Mouse (Mus musculus) megakaryocyte, adult 5-6 weeks (primary cell): ENCODE data around the gene Uqcr11. TPM values are rescaled to one million over a fixed set of nuclear protein-coding genes. Genes with fewer than 3 reads are reported as not detected.

Experiments used
- ATAC-seq: 2 replicates; pipeline ENCODE4 v1.8.0; 2016; ENCODE audit warnings: mild to moderate bottlenecking, inconsistent platforms; ENCODE audit not compliant: poor library complexity, severe bottlenecking
- total RNA-seq, 2 experiments: library from RNA; stranded (forward) in 1 of 2; stranded (reverse) in 1 of 2; fragments of 153-499, 151-499 nt in 1 of 2; fragments of 221-1000, 200-1000 nt in 1 of 2; gene quantifications; 2 replicates each; pipeline versions ENCODE4 v1.2.3 to v1.2.4; 2015 to 2017

The Uqcr11 gene
- total RNA-seq, 2 experiments from 2014 or later: 108 to 129 TPM

DNA sequence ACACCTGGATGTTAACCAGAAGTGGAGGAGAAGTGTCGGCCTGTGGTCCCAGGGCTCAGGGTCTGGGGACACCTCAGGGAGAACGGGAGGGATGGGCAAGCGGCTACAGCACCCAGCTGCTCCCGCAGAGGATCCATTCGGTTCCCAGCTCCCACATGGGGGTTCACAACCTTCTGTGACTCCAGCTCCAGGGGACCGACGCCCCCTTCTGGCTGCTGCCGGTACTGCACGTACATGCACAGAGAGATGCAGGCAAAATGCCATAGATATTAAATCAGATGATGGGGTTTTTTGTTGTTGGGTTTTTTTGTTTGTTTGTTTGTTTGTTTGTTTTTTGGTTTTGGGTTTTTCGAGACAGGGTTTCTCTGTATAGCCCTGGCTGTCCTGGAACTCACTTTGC is 28.9 kb downstream of the Uqcr11 start:
- ATAC-seq: no peak

DNA sequence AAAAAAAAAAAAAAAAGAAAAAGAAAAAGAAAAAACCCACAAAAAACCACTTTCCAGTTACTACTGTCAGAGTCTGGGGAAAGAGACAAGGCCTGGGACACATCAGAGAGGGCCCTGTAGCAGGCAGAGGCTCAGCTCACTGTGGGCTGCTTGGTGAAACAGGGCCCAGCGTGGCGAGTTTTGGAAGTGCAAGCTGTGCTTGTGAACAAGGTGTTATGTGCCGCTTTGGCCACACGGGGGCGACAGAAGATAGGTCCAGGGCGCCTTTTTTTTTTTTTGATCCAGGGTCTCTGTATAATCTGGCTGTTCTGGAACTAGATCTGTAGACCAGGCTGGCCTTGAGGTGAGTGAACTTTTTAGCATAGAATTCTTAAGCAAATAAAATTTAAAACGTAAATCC is 30.5 kb downstream of the Uqcr11 start:
- peak; percentile 96 for ATAC-seq

DNA sequence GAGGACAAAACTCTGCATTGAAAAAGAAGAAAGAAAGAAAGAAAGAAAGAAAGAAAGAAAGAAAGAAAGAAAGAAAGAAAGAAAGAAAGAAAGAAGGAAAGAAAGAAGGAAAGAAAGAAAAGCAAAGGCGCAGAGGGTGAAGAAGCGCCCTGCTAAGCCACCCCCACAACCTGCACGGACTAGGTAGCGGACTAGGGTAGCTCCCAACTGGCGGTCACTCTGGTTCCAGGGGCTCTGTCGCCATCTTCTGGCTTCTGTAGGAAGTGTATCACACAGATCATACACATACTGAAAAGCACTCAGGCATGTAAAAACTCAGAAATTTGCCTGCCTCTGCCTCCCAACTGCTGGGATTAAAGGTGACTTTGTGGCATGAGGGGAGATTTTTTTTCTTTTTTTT is 32.6 kb downstream of the Uqcr11 start:
- peak; percentile 66 for ATAC-seq

DNA sequence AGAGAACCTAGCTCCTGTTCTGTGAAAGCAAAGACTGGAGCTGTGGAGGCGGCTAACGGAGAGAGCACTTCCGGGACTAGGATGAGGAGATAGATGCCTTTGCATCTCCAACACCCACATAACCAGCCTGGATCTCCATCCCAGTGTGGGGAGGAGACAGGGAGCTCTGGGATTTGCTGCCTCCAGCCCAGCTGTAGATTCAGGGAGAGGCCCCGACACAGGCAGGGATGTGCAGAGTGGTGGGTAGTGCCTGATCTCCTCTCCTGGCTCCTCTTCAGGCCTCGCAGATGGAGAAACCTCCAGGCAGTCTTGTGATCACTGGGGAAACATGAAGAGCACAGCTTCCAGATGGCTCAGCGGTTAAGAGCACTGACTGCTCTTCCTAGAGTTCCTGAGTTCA is 33.9 kb downstream of the Uqcr11 start:
- no peak for ATAC-seq

DNA sequence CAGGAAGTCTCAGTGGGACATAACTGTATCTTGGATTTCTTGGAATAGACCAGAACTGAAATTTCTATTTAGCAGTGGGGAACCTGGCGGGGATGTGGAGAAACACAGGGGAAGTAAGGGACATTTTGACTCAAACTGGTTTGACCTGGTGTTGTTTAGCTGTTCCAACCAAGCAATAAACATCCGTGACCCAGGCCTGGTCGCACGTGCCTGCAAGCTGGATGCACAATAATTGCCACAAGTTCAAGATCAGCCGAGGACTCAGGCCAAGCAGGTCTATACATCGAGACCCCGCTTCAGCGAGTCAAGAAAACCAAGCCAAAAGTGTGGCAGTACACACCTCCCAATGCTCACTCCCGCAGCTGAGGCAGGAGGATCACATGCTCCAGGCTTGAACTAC is 34.6 kb downstream of the Uqcr11 start:
- ATAC-seq: no peak

DNA sequence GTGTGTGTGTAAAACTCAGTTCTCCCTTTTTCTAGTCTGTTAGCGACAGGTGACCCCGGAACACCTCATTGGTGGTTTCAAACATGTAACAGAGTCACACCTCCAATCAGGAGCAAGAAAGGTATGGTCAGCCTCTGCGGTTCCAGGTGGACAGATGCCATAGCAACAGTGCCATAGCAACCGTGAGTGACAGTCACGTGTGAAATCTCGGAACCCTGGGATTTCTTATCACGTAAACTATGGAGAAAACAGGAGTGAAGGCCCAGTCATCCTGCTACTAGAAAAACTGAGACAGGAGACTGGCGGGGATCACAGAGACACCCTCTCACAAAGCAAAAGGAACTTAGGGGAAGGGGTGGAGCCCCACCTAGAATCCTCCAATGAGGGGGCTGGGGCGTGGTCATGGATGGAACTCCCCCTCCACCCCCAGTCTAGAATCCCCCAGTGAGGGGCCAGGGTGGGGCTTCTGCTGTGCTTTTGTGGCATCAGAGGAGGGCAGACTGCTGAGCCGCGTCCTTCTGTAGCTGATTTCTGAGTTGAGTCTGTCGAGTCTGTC is 35.1 kb downstream of the Uqcr11 start:
- ATAC-seq: no peak

DNA sequence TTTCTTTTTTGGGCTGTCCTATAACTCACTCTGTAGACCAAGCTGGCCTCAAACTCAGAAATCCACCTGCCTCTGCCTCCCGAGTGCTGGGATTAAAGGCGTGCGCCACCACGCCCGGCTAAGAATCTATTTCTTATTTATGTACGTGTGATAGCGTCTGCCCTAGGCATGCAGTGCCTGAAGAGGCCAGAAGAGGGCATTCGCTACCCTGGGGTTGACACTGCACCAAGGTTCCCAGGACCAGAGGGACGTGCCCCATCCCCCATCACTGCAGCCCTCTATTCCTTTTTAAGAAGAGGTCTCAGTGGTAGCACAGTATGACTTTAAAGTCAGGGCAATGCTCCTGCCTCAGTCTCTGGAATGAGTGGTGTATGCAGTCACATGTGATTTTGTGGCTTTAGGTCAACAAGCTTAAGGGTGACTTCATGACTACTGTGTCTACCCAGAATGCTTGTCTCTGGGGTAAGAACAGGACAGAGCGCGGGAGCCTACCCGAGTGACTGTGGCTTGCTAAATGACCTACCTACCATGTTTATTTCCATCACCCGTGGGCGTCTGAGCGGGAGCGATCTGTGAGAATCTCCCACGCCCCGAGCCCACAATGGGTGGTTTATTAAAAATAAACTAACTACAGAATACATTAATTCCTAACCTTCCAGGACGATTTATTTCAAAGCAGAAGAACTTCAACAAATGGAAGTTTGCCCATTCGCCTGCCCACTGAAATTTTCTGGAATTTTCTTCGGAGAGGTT is 36.5 kb downstream of the Uqcr11 start:
- no peak for ATAC-seq

DNA sequence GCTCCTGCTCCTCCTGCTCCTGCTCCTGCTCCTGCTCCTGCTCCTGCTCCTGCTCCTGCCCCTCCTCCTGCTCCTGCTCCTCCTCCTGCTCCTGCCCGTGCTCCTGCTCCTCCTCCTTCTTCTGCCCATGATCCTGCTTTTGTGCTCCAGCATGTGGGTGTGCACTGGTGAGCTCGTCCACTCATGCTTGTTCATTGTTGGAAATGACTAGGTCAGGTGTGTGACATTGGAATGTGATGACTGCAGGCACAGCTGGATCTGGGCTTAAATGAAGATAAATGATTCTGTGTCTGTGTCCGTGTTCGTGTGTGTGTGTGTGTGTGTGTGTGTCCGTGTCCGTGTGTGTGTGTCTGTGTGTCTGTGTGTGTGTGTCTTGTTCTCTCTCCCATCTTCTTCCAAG is 38.2 kb downstream of the Uqcr11 start:
- ATAC-seq: no peak

DNA sequence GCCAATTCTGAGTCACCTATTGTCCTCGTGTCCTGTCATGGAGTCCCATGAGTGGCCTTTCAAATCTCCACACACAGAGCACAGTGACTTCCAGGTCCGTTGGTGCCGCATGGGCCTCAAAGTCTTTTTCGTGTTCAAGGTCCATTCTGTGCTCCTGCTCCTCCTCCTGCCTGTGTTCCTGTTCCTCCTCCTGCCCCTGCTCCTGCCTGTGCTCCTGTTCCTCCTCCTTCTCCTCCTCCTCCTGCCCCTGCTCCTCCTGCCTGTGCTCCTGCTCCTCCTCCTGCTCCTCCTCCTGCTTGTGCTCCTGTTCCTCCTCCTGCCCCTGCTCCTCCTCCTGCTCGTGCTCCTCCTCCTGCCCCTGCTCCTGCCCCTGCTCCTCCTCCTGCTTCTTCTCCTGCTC is 38.7 kb downstream of the Uqcr11 start:
- ATAC-seq: peak; percentile 22; the same call in 1 of the 2 replicates

DNA sequence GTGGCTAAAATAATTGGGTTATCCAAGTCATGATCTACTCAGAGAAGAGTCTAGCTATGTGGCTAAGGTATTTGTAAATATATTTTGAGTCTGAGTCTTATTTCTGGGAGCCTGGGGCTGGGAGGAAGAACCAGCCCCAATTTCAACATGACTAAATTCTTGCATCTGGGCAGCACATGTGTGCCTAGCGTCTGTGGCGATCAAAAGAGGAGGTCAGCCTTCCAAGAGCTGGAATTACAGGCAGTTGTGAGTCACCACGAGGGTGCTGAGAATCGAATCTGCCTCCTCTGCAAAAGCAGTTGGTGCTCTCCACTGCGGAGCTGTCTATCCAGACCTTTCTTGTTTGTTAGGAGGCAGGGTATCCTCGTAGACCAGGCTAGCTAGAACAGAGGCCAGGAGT is 40.9 kb downstream of the Uqcr11 start:
- ATAC-seq: no peak

DNA sequence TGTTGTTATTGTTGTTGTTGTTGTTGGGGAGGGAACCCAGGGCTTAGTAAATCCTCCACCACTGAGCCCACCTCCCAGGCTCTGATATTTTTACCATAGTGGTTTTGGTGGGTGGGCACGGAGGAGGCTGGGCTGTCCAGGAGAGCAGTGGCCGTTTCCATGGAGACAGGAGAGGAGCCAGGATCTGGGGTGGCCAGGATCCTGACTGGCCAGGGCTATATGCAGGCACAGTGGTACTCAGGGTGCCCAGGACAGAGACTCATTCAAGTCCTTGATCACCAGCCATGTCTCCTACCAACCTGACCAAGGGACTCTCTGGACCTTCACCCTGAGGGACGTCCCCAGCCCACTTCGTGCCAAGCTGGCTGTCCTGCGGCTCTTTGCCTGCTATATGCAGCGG is 42.9 kb downstream of the Uqcr11 start:
- no peak for ATAC-seq

DNA sequence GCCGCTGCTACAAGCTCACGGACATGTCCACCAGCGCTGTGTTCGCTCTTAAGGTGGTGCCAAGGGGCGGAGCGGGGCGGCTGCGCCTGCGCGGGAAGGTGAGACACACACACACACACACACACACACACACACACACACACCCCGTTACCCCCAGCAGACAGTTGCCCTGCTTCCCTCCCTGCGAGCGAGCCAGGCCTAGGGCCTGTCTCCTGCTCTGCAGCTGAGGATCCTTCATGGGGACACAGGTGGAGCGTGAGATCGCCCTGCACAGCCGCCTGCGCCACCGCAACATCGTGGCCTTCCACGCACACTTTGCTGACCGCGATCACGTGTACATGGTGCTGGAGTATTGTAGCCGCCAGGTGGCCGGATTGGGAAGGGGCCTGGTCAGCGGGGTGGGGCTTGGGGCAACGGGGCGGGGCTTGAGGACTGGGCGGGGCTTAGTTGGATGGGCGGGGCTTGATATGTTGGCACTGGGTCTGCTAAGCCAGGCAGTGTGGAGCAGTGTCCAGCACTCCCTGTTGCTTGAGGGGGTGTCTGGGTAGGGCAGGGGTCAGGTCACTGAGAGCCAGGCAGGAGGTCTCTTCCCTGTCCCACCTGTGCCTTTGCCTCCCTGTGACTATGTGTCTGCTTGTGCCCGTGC is 48.5 kb downstream of the Uqcr11 start:
- ATAC-seq: peak; percentile 21; the same call in 1 of the 2 replicates

DNA sequence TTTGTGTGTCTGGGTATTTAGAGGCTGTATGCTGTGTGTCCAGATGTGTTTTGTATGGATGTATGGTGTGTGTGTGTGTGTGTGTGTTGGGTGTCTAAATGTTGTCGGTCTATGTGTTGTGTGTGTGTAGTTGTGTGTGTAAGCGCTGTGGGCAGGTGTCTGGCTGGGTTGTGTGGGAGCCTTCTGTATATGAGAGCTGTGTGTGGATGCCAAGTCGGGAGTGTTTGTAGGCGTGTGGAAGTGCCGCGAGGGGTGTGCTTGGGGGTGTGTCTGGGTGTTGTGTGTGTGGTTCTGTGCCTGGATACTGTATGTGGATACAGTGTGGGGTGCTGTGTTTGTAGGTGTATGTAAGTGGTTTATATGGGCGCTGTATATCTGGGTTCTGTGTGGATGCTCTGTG is 49.3 kb downstream of the Uqcr11 start:
- no peak for ATAC-seq

DNA sequence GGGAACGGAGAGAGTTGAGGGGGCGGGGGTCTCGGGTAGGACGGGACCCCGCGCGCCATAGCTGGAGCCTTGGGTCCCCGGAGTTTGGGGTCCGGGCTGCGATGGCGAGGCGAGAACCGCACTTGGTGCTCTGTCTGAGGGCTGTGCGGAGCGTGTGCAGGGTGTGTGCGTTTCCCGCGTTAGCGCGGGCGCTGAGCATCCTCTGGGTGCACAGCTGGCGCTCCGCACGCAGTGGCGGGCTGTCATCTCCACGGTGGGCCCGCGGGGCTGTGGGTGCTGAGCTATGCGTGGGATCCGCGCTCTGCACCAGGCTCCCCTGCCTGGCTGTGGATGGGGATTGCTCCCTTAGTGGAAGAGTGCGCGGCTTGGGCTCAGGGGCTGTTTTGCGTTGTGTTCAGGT is 49.9 kb downstream of the Uqcr11 start:
- no peak for ATAC-seq

DNA sequence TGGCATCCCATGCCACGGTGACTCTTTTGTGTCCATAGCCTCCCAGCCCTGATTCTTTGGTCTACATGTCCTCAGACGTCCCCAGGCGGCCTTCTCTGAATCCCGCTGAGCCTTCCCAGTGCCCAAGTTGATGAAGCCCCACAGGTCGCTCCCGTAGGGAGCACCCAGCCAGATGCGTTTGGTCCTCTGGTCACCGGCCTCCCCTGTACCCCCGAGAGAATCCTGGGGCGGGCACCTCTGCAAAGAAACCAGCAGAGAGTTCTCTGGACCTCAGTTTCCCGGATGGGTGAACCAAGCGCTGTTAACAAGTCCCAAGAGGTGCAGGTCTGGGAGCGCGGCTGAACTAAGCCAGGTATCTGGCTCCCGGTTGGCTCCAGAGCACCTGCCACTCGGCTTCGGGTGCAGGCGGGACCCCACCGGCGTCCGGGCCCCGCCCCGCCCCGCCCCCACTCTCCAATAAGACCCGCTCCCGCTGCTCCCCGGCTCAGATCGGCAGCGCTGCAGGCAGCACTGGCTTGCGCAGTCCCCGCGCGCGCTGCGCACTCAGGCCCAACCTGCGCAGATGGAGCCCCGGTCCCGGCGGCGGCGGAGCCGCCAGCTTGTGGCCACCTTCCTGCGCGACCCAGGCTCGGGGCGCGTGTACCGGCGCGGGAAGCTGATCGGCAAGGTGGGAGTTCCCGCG is 50.5 kb downstream of the Uqcr11 start, which contains the start of gene Plk5:
Gene Plk5, plus strand, starts transcription at position 459 of the 682 bp plus-strand sequence.
- no peak for ATAC-seq

DNA sequence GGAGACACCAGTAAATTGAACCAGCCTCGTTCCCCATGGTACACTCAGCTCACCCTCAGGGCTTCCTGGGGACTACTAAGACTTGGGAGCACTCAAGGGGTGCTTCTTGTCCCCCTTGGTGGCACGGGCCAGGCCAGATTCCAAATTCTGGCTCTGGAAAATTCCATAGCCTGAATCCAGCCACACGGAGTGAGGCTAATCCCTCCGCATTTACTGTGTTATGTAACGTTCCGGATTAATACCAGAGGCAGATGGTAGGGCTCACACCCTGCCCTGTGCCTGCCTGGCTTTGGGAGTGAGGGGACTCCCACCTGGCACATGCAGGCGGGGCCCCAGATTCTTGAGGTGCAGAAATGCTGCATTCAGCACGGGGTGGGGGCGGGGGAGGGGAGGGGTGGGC is 51.2 kb downstream of the Uqcr11 start:
- ATAC-seq: no peak

Other genes with a start within 250 kb of the Uqcr11 start
- gene Cirbp, start 240.8 kb downstream of the Uqcr11 start, total RNA-seq (2015): 11.7 and 13.8 TPM in 2 replicates
- gene Cirbp, start 240.8 kb downstream of the Uqcr11 start, total RNA-seq (2017): 29.3 and 32.1 TPM in 2 replicates
- 19.3 and 21.0 TPM in 2 replicates for gene 1600002K03Rik, start 233.9 kb downstream of the Uqcr11 start, total RNA-seq (2015)
- gene 1600002K03Rik, start 233.9 kb downstream of the Uqcr11 start, total RNA-seq (2017): 18.8 and 20.9 TPM in 2 replicates
- gene Efna2, start 227.3 kb downstream of the Uqcr11 start, total RNA-seq (2015): 0.49 TPM in 1 of 2 replicates, not detected in the other
- 0.12 TPM in 1 of 2 replicates, not detected in the other for gene Efna2, start 227.3 kb downstream of the Uqcr11 start, total RNA-seq (2017)
- gene Mum1, start 180.4 kb downstream of the Uqcr11 start, total RNA-seq (2015): 34.0 and 46.2 TPM in 2 replicates
- gene Mum1, start 180.4 kb downstream of the Uqcr11 start, total RNA-seq (2017): 40.3 and 45.5 TPM in 2 replicates
- gene Ndufs7, start 157.7 kb downstream of the Uqcr11 start, total RNA-seq (2015): 113 and 114 TPM in 2 replicates
- 84.8 and 86.1 TPM in 2 replicates for gene Ndufs7, start 157.7 kb downstream of the Uqcr11 start, total RNA-seq (2017)
- 6.3 and 6.7 TPM in 2 replicates for gene Gamt, start 145.8 kb downstream of the Uqcr11 start, total RNA-seq (2015)
- gene Gamt, start 145.8 kb downstream of the Uqcr11 start, total RNA-seq (2017): 4.4 and 10.2 TPM in 2 replicates
- gene Dazap1, start 145.3 kb downstream of the Uqcr11 start, total RNA-seq (2015): 39.0 and 41.4 TPM in 2 replicates
- gene Dazap1, start 145.3 kb downstream of the Uqcr11 start, total RNA-seq (2017): 187 and 200 TPM in 2 replicates
- 1,580 and 1,599 TPM in 2 replicates for gene Rps15, start 114.4 kb downstream of the Uqcr11 start, total RNA-seq (2015)
- 1,732 and 1,915 TPM in 2 replicates for gene Rps15, start 114.4 kb downstream of the Uqcr11 start, total RNA-seq (2017)
- gene Apc2, start 110.9 kb downstream of the Uqcr11 start, total RNA-seq (2015): not detected in 2 replicates
- gene Apc2, start 110.9 kb downstream of the Uqcr11 start, total RNA-seq (2017): not detected in 2 replicates
- 25.6 and 27.4 TPM in 2 replicates for gene 2310011J03Rik, start 86.3 kb downstream of the Uqcr11 start, total RNA-seq (2015)
- 13.8 and 17.8 TPM in 2 replicates for gene 2310011J03Rik, start 86.3 kb downstream of the Uqcr11 start, total RNA-seq (2017)
- 0.32 and 0.83 TPM in 2 replicates for gene Pcsk4, start 77.3 kb downstream of the Uqcr11 start, total RNA-seq (2015)
- gene Pcsk4, start 77.3 kb downstream of the Uqcr11 start, total RNA-seq (2017): not detected in 2 replicates
- gene Reep6, start 76.9 kb downstream of the Uqcr11 start, total RNA-seq (2015): 0.16 and 0.96 TPM in 2 replicates
- 0.37 TPM in 1 of 2 replicates, not detected in the other for gene Reep6, start 76.9 kb downstream of the Uqcr11 start, total RNA-seq (2017)
- 0.07 TPM in 1 of 2 replicates, not detected in the other for gene Adamtsl5, start 58.4 kb downstream of the Uqcr11 start, total RNA-seq (2015)
- not detected in 2 replicates for gene Adamtsl5, start 58.4 kb downstream of the Uqcr11 start, total RNA-seq (2017)
- not detected in 2 replicates for gene Plk5, start 50.4 kb downstream of the Uqcr11 start, total RNA-seq (2015)
- gene Plk5, start 50.4 kb downstream of the Uqcr11 start, total RNA-seq (2017): not detected in 2 replicates
- 2.4 and 2.6 TPM in 2 replicates for gene Mex3d, start 19.2 kb downstream of the Uqcr11 start, total RNA-seq (2015)
- 2.6 and 5.0 TPM in 2 replicates for gene Mex3d, start 19.2 kb downstream of the Uqcr11 start, total RNA-seq (2017)
- 38.8 and 40.6 TPM in 2 replicates for gene Mbd3, start 7.3 kb downstream of the Uqcr11 start, total RNA-seq (2015)
- gene Mbd3, start 7.3 kb downstream of the Uqcr11 start, total RNA-seq (2017): 39.8 and 40.0 TPM in 2 replicates
- gene Tcf3, start 26.8 kb upstream of the Uqcr11 start, total RNA-seq (2015): 17.2 and 20.3 TPM in 2 replicates
- 22.4 and 24.2 TPM in 2 replicates for gene Tcf3, start 26.8 kb upstream of the Uqcr11 start, total RNA-seq (2017)
- gene Onecut3, start 88.0 kb upstream of the Uqcr11 start, total RNA-seq (2015): not detected in 2 replicates
- gene Onecut3, start 88.0 kb upstream of the Uqcr11 start, total RNA-seq (2017): not detected in 2 replicates
- gene Atp8b3, start 132.3 kb upstream of the Uqcr11 start, total RNA-seq (2015): not detected in 2 replicates
- not detected in 2 replicates for gene Atp8b3, start 132.3 kb upstream of the Uqcr11 start, total RNA-seq (2017)
- 35.9 and 41.5 TPM in 2 replicates for gene Rexo1, start 154.7 kb upstream of the Uqcr11 start, total RNA-seq (2015)
- gene Rexo1, start 154.7 kb upstream of the Uqcr11 start, total RNA-seq (2017): 19.4 and 19.9 TPM in 2 replicates
- gene Klf16, start 170.5 kb upstream of the Uqcr11 start, total RNA-seq (2015): 2.6 and 3.3 TPM in 2 replicates
- gene Klf16, start 170.5 kb upstream of the Uqcr11 start, total RNA-seq (2017): 3.9 and 5.3 TPM in 2 replicates
- 64.8 and 82.1 TPM in 2 replicates for gene Abhd17a, start 183.5 kb upstream of the Uqcr11 start, total RNA-seq (2015)
- gene Abhd17a, start 183.5 kb upstream of the Uqcr11 start, total RNA-seq (2017): 21.7 and 31.6 TPM in 2 replicates
- gene Scamp4, start 196.0 kb upstream of the Uqcr11 start, total RNA-seq (2015): 16.9 and 22.3 TPM in 2 replicates
- gene Scamp4, start 196.0 kb upstream of the Uqcr11 start, total RNA-seq (2017): 4.8 and 11.4 TPM in 2 replicates
- 0.91 and 1.1 TPM in 2 replicates for gene Adat3, start 196.1 kb upstream of the Uqcr11 start, total RNA-seq (2015)
- 3.8 TPM in 1 of 2 replicates, not detected in the other for gene Adat3, start 196.1 kb upstream of the Uqcr11 start, total RNA-seq (2017)
- 0.54 TPM in 1 of 2 replicates, not detected in the other for gene Gm49322, start 199.2 kb upstream of the Uqcr11 start, total RNA-seq (2015)
- gene Gm49322, start 199.2 kb upstream of the Uqcr11 start, total RNA-seq (2017): 0.15 and 0.89 TPM in 2 replicates
- gene Csnk1g2, start 216.0 kb upstream of the Uqcr11 start, total RNA-seq (2015): 34.5 and 46.0 TPM in 2 replicates
- gene Csnk1g2, start 216.0 kb upstream of the Uqcr11 start, total RNA-seq (2017): 127 and 144 TPM in 2 replicates